Mouse (Mus musculus): ENCODE data around the gene Ppa2.

DNA sequence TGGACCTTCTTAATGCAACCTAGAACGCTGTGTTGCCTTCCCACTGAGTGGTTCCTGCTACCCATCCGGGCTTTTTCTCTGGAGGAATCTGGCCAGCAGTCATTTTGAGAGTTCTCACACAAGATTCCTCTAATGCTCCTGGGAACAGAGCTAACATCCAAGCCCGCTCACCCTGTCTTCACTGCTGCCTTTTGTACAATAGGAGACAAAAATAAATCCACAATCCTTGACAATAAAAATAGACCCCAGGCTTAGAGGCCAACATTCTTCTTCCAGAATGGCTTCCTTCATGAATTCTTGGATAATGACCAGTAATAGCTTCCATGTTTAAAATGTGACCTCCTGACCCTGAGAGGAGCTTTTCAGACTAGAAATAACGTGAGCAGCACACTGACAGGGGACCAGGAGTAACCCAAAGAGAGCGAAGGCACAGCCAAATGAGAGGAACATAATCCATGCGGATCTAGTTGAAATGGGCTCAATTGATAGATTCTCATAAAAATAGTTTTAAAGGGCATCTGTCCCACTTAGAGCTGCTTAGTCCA, 74.3 kb downstream of the Ppa2 start:
- TF ChIP-seq CTCF (IDR thresholded peaks at IDR 0.05): no peak
- TF ChIP-seq EP300 (IDR thresholded peaks at IDR 0.05): no peak
